Mouse (Mus musculus) midbrain, embryonic 12.5 days (tissue): ENCODE measurements around the gene Msmb. TPM values are rescaled to one million over a fixed set of nuclear protein-coding genes. Genes with fewer than 3 reads are reported as not detected.
A peak's percentile ranks its signal among the peaks of the same experiment; 100 is the strongest.
"Not testable (repeated sequence)": the region's sequence is repeated elsewhere in the genome, so short reads cannot be mapped to it uniquely, and the experiment has no call there.

ENCODE experiments used
- ATAC-seq: fragments of 200-750 bp; cut with Nextera tagmentation; 2 replicates; pipeline ENCODE4 v1.8.0; 2017; ENCODE audit warnings: low read depth, moderate TSS enrichment, moderate library complexity; ENCODE audit not compliant: low FRiP score
- H3K27ac ChIP-seq: fragments of 300-500 bp; sonication (generic); replicated peaks from 2 replicates; pipeline ENCODE4 v1.5.1; 2016; ENCODE audit warnings: mild to moderate bottlenecking
- H3K27me3 ChIP-seq: fragments of 300-500 bp; sonication (generic); 2 replicates; pipeline ENCODE4 v1.6.1; 2016; ENCODE audit warnings: mild to moderate bottlenecking
- H3K36me3 ChIP-seq: fragments of 300-500 bp; sonication (generic); 2 replicates; pipeline ENCODE4 v1.6.1; 2016
- H3K4me1 ChIP-seq: fragments of 300-500 bp; sonication (generic); 2 replicates; pipeline ENCODE4 v1.6.1; 2016
- H3K4me2 ChIP-seq: fragments of 300-500 bp; sonication (generic); replicated peaks from 2 replicates; pipeline ENCODE4 v1.6.1; 2016; ENCODE audit warnings: mild to moderate bottlenecking, moderate library complexity
- H3K4me3 ChIP-seq: fragments of 300-500 bp; sonication (generic); 2 replicates; pipeline ENCODE4 v1.5.1; 2016; ENCODE audit warnings: mild to moderate bottlenecking
- H3K9ac ChIP-seq: fragments of 300-500 bp; sonication (generic); replicated peaks from 2 replicates; pipeline ENCODE4 v1.6.1; 2016; ENCODE audit warnings: mild to moderate bottlenecking, moderate library complexity
- H3K9me3 ChIP-seq: fragments of 300-500 bp; sonication (generic); 2 replicates; pipeline ENCODE4 v1.6.1; 2016; ENCODE audit warnings: mild to moderate bottlenecking
- whole genome bisulfite sequencing: fragments of 180-500 bp; shearing (Covaris S2); methylation state at CpG from one replicate; pipeline ENCODE4 v1.1.7; 2016; 5-methylcytosine and 5-hydroxymethylcytosine counted together
- polyA plus RNA-seq: library from polyadenylated mRNA; unstranded; fragments of >200 nt; fragmentation: Nextera tagmentation; extraction: Ambion mirVana; gene quantifications from 2 replicates; pipeline ENCODE4 v1.2.1, GENCODE M21; 2016

The Msmb gene
- polyA plus RNA-seq, 1 experiment from 2014 or later: not detected

- Histone ChIP-seq H3K4me1 (peaks cover 22% of the 10 kb centered on the region), H3K9me3 (no peaks in the 10 kb centered on the region), H3K4me3 (peak overlapping the region; percentile 53), H3K27me3 (no peaks in the 10 kb centered on the region; the same call in 1 of the 2 replicates), H3K27ac (0 out of 2 replicates have a peak overlapping the region, but pooled peaks have one; percentile 30), H3K4me2 (peak overlapping the region; percentile 97), H3K9ac (peak overlapping the region; percentile 69), H3K36me3 (no peaks in the 10 kb centered on the region)
- 0 out of 2 replicates have a peak, but pooled peaks have one; percentile 12 for ATAC-seq
- WGBS: 1% methylated on average over 42 of the region's 42 CpGs
Observed at GRCm38 (mm10) chr14:32165278-32166061, 23.6 kb downstream of the Msmb start.

- H3K36me3 ChIP-seq: no peaks in the 10 kb centered on the region
- 72% methylated on average over 2 of the region's 2 CpGs for WGBS
- H3K4me1 ChIP-seq: peaks cover 16% of the 10 kb centered on the region
- H3K9ac ChIP-seq: no peak overlapping the region
- H3K4me2 ChIP-seq: peak overlapping the region; percentile 97
- H3K9me3 ChIP-seq: no peaks in the 10 kb centered on the region
- H3K27ac ChIP-seq: no peak overlapping the region
- H3K27me3 ChIP-seq: no peaks in the 10 kb centered on the region; the same call in 1 of the 2 replicates
- no peak for ATAC-seq
- no peak overlapping the region for H3K4me3 ChIP-seq
Observed at GRCm38 (mm10) chr14:32166062-32166441, 24.2 kb downstream of the Msmb start.

GRCm38 (mm10) chr14:32166840-32167239 is 25.0 kb downstream of the Msmb start:
- H3K36me3 ChIP-seq: no peaks in the 10 kb centered on the region
- no peak overlapping the region for H3K4me2 ChIP-seq
- H3K27ac ChIP-seq: no peak overlapping the region
- no peak for ATAC-seq
- no peak overlapping the region for H3K9ac ChIP-seq
- no peaks in the 10 kb centered on the region for H3K9me3 ChIP-seq
- 90% methylated on average over 1 of the region's 1 CpGs for WGBS
- no peak overlapping the region for H3K4me3 ChIP-seq
- peaks cover 10% of the 10 kb centered on the region for H3K4me1 ChIP-seq
- no peaks in the 10 kb centered on the region; the same call in 1 of the 2 replicates for H3K27me3 ChIP-seq

- H3K4me1 ChIP-seq: peaks cover 8% of the 10 kb centered on the region
- WGBS: 87% methylated on average over 5 of the region's 5 CpGs
- ATAC-seq: no peak
- H3K27me3 ChIP-seq: no peaks in the 10 kb centered on the region; the same call in 1 of the 2 replicates
- H3K36me3 ChIP-seq: no peaks in the 10 kb centered on the region
- no peak overlapping the region for H3K4me3 ChIP-seq
- no peak overlapping the region for H3K27ac ChIP-seq
- H3K9ac ChIP-seq: no peak overlapping the region
- H3K9me3 ChIP-seq: no peaks in the 10 kb centered on the region
- no peak overlapping the region for H3K4me2 ChIP-seq
Observed at GRCm38 (mm10) chr14:32167326-32167725, 25.5 kb downstream of the Msmb start.

DNA sequence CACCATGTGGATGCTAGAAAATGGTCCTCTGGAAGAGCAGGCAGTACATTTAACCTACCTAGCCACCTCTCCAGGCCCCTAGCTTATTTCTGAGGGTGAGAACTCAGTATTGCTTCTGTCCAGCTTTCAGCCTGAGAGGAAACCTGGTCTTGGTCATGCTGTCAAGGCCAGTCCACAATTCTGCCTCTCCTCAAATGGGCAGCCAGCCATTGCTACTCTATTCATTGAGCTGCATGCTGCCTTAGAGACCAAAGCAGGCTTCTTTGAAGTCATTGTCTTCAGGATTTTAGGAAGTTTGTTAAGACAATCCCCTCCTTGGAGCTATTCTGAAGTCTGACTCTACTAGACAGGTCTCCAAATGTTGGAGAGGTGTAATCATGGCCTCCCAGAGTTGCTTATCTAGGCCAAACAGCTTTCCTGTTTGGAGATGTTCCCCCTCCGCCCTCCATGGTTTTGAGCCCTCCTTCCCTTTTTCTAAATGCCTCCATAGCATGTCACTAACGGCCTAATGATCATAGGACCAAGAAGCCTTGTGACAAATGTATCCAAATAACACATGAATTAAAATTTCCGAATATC is 26.9 kb downstream of the Msmb start:
- Histone ChIP-seq H3K36me3 (peaks cover 9% of the 10 kb centered on the region), H3K9me3 (no peaks in the 10 kb centered on the region), H3K4me2 (no peak overlapping the region), H3K4me3 (no peak overlapping the region), H3K9ac (no peak overlapping the region; the same call in 1 of the 2 replicates), H3K4me1 (peaks cover 8% of the 10 kb centered on the region), H3K27ac (no peak overlapping the region), H3K27me3 (no peaks in the 10 kb centered on the region; the same call in 1 of the 2 replicates)
- 78% methylated on average over 3 of the region's 3 CpGs for WGBS
- ATAC-seq: no peak

DNA sequence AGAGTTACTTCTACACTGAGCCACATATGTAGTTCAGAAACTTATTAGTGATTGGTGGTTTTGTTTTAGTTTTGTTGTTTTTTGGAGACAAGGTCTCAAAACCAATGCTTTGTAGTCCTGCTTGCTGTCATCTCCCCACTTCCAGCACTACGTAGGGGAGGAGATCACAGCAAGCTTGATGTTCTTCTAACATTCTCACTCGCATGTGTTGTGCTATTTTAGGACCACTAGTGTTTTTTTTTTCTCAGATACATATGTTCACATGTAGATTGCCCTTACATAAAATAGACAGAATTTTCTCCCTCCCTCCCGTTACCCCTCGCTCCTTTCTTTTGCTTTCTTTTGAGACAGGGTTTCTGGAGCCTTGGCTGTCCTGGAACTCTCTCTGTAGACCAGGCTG is 28.3 kb downstream of the Msmb start:
- Histone ChIP-seq H3K36me3 (peaks cover 19% of the 10 kb centered on the region), H3K4me3 (no peak overlapping the region), H3K27ac (no peak overlapping the region), H3K4me1 (peaks cover 6% of the 10 kb centered on the region), H3K4me2 (no peak overlapping the region), H3K9ac (no peak overlapping the region), H3K27me3 (no peaks in the 10 kb centered on the region; the same call in 1 of the 2 replicates), H3K9me3 (no peaks in the 10 kb centered on the region)
- WGBS: 86% methylated on average over 4 of the region's 4 CpGs
- ATAC-seq: no peak

DNA sequence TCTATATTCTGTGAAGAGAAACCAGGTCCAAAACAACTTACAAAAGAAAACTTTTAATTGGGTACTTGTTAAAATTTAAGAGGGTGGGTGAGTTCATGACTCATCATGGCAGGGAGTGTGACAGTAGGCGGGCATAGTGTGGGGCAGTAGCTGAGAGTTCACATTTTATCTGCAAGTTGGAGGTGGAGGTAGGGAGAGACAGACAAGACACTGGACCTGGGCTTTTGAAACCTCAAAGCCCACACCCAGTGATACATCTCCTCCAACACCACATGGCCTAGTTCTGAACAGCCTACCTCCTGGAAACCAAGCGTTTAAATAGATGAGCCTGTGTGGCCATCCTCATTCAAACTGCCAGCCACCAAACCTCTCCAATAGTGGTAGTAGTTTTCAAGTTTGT is 33.5 kb downstream of the Msmb start:
- Histone ChIP-seq H3K4me2 (no peak overlapping the region), H3K9ac (no peak overlapping the region), H3K36me3 (peaks cover 37% of the 10 kb centered on the region), H3K27ac (no peak overlapping the region), H3K4me1 (no peaks in the 10 kb centered on the region), H3K9me3 (no peaks in the 10 kb centered on the region), H3K27me3 (no peaks in the 10 kb centered on the region), H3K4me3 (no peak overlapping the region)
- ATAC-seq: no peak
- WGBS: 95% methylated on average over 2 of the region's 2 CpGs

- not testable (repeated sequence) for H3K4me1 ChIP-seq, H3K9ac ChIP-seq, H3K27ac ChIP-seq, H3K4me3 ChIP-seq, H3K9me3 ChIP-seq, H3K4me2 ChIP-seq, ATAC-seq, H3K27me3 ChIP-seq
- WGBS: 79% methylated on average over 5 of the region's 5 CpGs
- peaks cover 47% of the 10 kb centered on the region for H3K36me3 ChIP-seq
Observed at GRCm38 (mm10) chr14:32176590-32176989, 34.8 kb downstream of the Msmb start.

DNA sequence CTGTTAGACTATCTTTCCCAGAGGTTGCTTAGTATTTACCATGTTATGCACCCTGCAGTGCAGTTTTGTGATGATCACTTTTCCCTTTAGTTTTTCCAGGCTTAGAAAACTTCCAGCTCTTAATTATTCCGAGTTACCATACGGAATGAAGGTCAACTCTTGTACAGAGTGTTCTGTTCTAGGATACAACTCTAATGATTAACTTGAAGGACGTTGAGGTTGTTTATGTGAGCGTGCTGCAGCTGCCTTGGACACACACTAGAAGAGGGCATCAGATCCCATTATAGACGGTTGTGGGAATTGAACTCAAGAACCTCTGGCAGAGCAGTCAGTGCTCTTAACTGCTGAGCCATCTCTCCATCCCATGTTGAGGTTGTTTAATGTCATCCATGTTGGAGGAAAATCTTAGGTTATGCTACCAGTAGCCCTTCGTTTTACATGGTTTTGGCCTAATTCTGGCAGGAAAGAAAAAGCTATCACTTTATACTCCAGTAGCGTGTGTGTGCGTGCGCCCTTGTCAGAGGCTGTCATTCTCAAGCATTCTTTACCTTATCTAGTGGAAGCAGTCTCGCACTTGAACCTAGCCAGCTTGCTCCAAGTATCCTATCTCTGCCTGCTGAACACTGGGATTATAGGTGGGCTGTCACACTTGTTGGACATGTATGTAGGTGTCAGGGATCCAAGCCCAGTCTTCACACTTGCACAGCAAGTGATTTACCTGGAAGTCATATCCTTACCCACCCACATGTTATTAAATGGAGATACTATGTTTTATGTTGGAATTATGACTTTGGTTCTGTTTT is 37.8 kb downstream of the Msmb start:
- no peak overlapping the region for H3K4me2 ChIP-seq
- H3K9ac ChIP-seq: no peak overlapping the region
- no peak overlapping the region for H3K4me3 ChIP-seq
- H3K27ac ChIP-seq: no peak overlapping the region
- H3K27me3 ChIP-seq: no peaks in the 10 kb centered on the region
- no peaks in the 10 kb centered on the region for H3K9me3 ChIP-seq
- H3K4me1 ChIP-seq: no peaks in the 10 kb centered on the region
- WGBS: 92% methylated on average over 10 of the region's 10 CpGs
- peaks cover 59% of the 10 kb centered on the region for H3K36me3 ChIP-seq
- no peak for ATAC-seq

DNA sequence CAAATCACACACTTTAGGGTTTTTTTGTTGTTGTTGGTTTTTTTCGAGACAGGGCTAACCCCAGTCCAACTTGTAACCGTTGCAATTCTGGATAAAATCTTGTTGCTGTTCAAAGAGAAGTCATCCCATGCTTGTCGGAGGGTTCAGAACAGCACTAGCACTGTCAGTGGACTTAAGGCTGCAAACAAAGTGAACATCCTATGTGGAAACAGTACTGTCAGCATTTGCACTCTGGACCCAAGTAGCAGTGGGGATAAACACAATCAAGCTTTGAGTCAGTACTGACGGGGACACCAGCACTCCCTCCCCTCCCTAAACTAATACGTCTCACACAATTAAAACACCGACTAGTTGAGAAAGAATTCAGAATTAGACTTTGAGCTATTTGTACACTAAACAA is 39.0 kb downstream of the Msmb start:
- H3K4me1 ChIP-seq: no peaks in the 10 kb centered on the region
- no peaks in the 10 kb centered on the region for H3K27me3 ChIP-seq
- H3K27ac ChIP-seq: no peak overlapping the region
- no peak overlapping the region for H3K4me3 ChIP-seq
- no peak overlapping the region for H3K9ac ChIP-seq
- peaks cover 56% of the 10 kb centered on the region for H3K36me3 ChIP-seq
- H3K4me2 ChIP-seq: no peak overlapping the region
- WGBS: 92% methylated on average over 6 of the region's 6 CpGs
- no peaks in the 10 kb centered on the region for H3K9me3 ChIP-seq
- ATAC-seq: no peak

DNA sequence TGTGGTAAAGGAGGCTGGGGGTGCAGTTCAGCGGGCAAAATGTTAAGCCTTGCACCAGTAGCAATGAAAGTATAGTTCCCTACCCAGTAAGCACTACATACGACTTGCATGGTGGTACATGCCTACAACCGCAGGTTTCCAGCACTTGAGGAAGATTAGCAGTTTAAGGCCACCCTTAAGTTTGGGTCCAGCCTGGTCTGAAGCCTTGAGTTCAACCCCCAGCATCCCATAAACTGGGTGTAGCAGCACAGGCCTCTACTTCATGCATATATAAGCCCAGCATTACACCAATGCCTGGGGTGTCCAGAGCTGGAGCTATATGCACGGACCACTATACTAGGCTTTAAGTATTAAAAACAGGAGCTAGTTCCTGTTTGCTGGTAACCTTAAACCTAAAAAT is 42.0 kb downstream of the Msmb start:
- peaks cover 78% of the 10 kb centered on the region for H3K36me3 ChIP-seq
- no peak overlapping the region for H3K4me3 ChIP-seq
- H3K9ac ChIP-seq: no peak overlapping the region
- 95% methylated on average over 4 of the region's 4 CpGs for WGBS
- no peak for ATAC-seq
- H3K27me3 ChIP-seq: no peaks in the 10 kb centered on the region
- H3K27ac ChIP-seq: no peak overlapping the region
- no peaks in the 10 kb centered on the region for H3K4me1 ChIP-seq
- no peaks in the 10 kb centered on the region for H3K9me3 ChIP-seq
- H3K4me2 ChIP-seq: no peak overlapping the region
